Mouse (Mus musculus) megakaryocyte, embryonic 14.5 days (primary cell): ENCODE data around the gene Lrp5. TPM values are rescaled to one million over a fixed set of nuclear protein-coding genes. Genes with fewer than 3 reads are reported as not detected.
A peak's percentile ranks its signal among the peaks of the same experiment; 100 is the strongest.

Source experiments
- H3K27me3 ChIP-seq: replicated peaks from 2 replicates; pipeline ENCODE3; 2012; ENCODE audit warnings: inconsistent platforms
- H3K36me3 ChIP-seq: replicated peaks from 2 replicates; pipeline ENCODE3; 2012; ENCODE audit warnings: low read length, inconsistent platforms, mixed read lengths
- H3K4me1 ChIP-seq: 2 replicates; pipeline ENCODE4 v1.6.1; 2012; ENCODE audit warnings: inconsistent platforms
- H3K4me3 ChIP-seq: replicated peaks from 2 replicates; pipeline ENCODE3; 2012; ENCODE audit warnings: moderate library complexity, mild to moderate bottlenecking, inconsistent platforms
- H3K9me3 ChIP-seq: 2 replicates; pipeline ENCODE4 v1.6.1; 2012; ENCODE audit warnings: inconsistent platforms
- FLI1 ChIP-seq: IDR thresholded peaks from 2 replicates; pipeline ENCODE4 v1.6.1; 2012; ENCODE audit warnings: low read length, inconsistent platforms, mixed read lengths
- GATA1 ChIP-seq: IDR thresholded peaks from 3 replicates; pipeline ENCODE4 v1.6.1; 2012; ENCODE audit warnings: mixed read lengths, low read length, inconsistent platforms, borderline replicate concordance
- polyA plus RNA-seq: library from polyadenylated mRNA; stranded (reverse); fragments of >175 nt; gene quantifications from 2 replicates; pipeline ENCODE4 v1.2.3, GENCODE M21; 2012; ENCODE audit warnings: low replicate concordance; ENCODE audit not compliant: insufficient read depth

Gene Lrp5
- polyA plus RNA-seq, 1 experiment, result 18.0 TPM

DNA sequence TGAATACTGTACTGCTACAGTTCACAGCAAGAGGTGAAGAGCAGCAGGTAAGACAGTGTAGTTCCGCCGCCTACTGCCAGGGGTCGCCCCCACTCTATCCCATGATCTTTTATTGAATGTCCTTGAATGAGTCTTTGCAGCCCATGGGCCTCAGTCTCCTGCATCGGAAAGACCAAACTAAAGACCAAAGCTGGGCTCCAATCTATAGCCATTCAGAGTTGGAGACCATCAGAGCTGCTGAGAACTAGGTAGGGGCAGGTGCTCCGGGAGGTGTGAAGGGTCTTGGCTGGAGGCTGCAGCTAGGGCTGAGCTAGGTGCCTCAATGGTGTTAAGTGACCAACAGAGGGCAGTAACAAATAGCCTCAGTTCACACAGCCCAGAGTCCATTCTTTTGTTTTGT lies 62.5 kb downstream of the Lrp5 start:
- Histone ChIP-seq H3K36me3 (peaks cover 42% of the 10 kb centered on the region), H3K27me3 (peaks cover 8% of the 10 kb centered on the region), H3K4me3 (no peak overlapping the region), H3K9me3 (peaks cover 7% of the 10 kb centered on the region), H3K4me1 (no peaks in the 10 kb centered on the region; the same call in 1 of the 2 replicates)
- no peak for TF ChIP-seq FLI1
- TF ChIP-seq GATA1, result no peak

DNA sequence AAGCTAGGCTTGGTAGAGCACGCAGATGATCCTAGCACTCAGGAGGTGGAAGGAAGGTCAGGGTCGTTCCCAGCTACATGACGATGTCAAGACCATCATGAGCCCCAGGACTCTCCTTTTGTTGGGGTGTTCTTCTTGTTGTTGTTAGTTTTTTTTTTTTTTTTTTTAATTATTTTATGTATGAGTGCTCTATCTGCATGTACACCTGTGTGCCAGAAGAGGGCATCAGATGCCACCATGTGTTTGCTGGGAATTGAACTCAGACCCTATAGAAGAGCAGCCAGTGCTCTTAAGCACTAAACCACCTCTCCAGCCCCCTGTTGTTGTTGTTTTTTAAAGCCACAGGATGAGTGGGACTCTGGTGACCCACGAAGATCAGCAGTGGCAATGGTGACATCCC lies 63.1 kb downstream of the Lrp5 start:
- H3K36me3 ChIP-seq, result peaks cover 37% of the 10 kb centered on the region
- TF ChIP-seq GATA1, result no peak
- H3K27me3 ChIP-seq, result peaks cover 6% of the 10 kb centered on the region
- no peaks in the 10 kb centered on the region; the same call in 1 of the 2 replicates for H3K4me1 ChIP-seq
- no peak overlapping the region for H3K4me3 ChIP-seq
- H3K9me3 ChIP-seq, result peaks cover 7% of the 10 kb centered on the region

DNA sequence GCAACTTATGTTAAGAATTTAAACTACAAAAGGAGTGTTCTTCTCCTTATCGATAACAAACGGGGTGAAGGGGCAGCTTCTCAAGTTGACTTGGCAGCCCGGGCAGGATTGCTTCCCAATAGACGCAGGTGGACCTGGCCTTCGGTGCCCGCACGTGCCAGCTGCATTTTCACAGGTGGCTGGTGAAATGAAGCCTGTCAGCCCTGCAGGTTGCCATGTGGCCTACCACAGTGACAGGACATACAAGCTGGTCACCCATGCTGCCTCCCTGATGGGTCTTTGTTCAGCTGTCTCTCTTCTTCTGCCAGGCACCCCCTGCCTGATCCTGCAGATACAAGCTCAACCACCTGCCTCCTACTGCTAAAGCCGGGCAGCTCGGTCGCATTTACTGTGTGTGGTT lies 65.5 kb downstream of the Lrp5 start:
- Histone ChIP-seq H3K9me3 (peaks cover 7% of the 10 kb centered on the region), H3K4me1 (no peaks in the 10 kb centered on the region; the same call in 1 of the 2 replicates), H3K27me3 (peaks cover 7% of the 10 kb centered on the region), H3K4me3 (no peak overlapping the region), H3K36me3 (peaks cover 37% of the 10 kb centered on the region)
- TF ChIP-seq GATA1, result no peak
- TF ChIP-seq FLI1, result no peak

DNA sequence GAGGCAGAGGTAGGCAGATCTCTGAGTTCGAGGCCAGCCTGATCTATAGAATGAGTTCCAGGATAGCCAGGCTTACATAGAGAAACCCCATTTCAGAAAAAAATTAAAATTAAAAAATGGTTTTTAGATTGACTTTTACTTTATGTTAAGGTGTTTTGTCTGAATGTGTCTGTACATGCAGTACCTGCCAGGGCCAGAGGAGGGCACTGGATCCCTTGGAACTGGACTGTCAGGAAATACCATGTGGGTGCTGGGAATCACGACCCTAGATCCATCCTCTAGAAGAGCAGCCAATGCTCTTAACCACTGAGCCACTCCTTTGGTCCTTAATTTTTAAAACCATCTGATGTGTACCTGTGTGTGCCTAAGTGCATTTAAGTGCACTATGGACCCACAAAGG lies 67.0 kb downstream of the Lrp5 start:
- Histone ChIP-seq H3K27me3 (peaks cover 2% of the 10 kb centered on the region), H3K4me1 (no peaks in the 10 kb centered on the region; the same call in 1 of the 2 replicates), H3K9me3 (peaks cover 7% of the 10 kb centered on the region), H3K4me3 (no peak overlapping the region), H3K36me3 (peaks cover 51% of the 10 kb centered on the region)
- TF ChIP-seq GATA1 (no peak), FLI1 (no peak)

DNA sequence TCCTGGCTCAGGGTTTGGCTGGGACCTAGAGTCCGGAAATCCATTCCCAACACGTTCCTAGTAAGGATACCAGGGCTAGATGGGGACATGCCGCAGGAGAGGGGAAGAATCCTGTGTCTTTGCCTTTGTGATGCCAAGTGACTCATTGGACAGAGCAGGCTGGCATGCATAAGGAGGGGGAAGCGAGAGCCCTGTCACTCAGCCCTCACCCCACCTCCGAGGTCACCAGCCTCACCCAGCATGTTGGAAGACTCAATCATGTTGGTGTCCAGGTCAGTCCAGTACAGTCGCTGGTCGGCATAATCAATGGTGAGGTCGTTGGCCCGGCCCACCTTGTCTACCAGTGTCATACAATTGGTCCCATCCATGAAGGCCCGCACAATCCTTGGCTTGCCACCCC lies 72.4 kb downstream of the Lrp5 start:
- Histone ChIP-seq H3K9me3 (no peaks in the 10 kb centered on the region), H3K4me3 (no peak overlapping the region), H3K4me1 (no peaks in the 10 kb centered on the region), H3K36me3 (peaks cover 48% of the 10 kb centered on the region), H3K27me3 (peaks cover 6% of the 10 kb centered on the region)
- TF ChIP-seq GATA1, result no peak
- TF ChIP-seq FLI1, result no peak

DNA sequence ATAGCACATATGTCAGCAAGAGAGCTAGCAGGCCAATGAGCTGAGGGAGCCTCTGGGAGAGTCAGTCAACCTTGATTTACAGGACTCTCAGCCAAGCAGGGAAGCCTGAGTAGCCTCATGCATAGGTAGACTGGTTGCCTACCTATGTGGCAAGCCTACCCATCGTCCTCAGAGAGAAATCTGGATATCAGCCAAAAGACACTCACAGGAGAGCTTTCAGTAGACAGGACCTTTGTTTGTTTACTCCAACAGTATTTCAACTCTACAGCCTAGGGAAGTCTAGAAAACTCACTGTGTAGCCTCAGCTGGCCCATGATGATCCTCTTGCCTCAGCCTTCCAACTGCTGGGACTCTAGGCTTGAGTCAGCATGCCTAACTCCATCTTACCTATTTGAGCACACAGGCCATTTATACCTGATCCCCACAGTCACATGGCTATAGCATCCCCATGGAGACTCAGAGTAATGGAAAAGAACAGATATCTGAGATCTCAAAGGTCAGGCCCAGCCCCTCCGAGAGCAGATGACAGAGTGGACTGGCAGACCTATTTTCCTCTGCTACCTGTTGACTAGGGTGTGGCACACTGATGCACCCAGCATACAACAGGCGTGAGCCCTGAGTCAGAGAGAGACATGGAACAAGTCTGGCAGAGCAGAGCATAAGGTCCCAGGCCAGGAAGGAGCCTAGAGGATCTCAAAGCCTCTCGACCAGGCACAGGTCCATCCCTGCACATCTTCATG lies 73.7 kb downstream of the Lrp5 start:
- Histone ChIP-seq H3K36me3 (peaks cover 43% of the 10 kb centered on the region), H3K4me1 (peaks cover 5% of the 10 kb centered on the region), H3K4me3 (no peak overlapping the region), H3K9me3 (no peaks in the 10 kb centered on the region), H3K27me3 (peaks cover 9% of the 10 kb centered on the region)
- TF ChIP-seq GATA1, result no peak
- no peak for TF ChIP-seq FLI1

DNA sequence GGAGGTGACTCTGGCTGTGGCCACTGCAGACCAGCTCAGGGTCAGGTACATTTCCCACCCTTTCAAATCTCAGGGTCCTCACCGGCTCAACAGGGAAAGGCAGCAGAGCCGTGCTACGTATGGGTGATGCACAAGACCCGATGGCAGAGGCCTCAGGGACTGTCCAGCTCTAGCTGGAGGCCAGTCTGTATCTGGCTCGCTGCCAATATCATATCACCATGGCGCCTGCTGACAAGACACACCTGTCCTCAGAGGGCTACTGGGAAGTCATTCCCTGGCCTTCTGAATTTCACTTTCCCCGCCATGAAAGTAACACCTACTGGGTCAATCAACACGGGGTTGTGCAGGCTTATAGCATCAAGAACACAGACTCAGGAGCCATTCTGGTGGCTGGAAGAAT lies 74.6 kb downstream of the Lrp5 start:
- H3K36me3 ChIP-seq, result peaks cover 42% of the 10 kb centered on the region
- no peak for TF ChIP-seq GATA1
- no peak for TF ChIP-seq FLI1

DNA sequence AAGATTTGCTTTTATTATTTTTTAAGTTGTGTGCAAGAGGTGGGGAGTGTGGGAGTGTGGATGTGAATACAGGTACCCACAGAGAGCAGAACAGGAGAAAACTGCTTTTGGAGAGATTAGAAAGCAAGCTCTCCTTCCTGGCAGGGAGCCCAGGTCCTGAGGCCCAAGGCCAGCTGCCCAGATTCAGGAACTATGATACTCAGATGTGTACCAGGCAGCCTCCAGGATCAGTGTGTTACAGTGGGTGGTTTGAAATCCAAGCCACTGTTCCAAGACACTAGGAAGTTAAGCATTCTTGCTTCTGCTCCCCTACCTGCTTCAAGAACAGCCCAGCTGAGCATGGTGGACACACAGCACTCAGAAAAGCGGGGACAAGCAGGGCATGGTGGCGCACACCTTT lies 75.5 kb downstream of the Lrp5 start:
- Histone ChIP-seq H3K9me3 (no peaks in the 10 kb centered on the region), H3K4me1 (peaks cover 13% of the 10 kb centered on the region), H3K4me3 (no peak overlapping the region), H3K36me3 (peaks cover 43% of the 10 kb centered on the region), H3K27me3 (peaks cover 10% of the 10 kb centered on the region)
- TF ChIP-seq FLI1 (no peak), GATA1 (no peak)

More for the DNA sequence above, 74.6 kb downstream of the Lrp5 start:
- Histone ChIP-seq H3K27me3 (peaks cover 8% of the 10 kb centered on the region), H3K4me1 (peaks cover 13% of the 10 kb centered on the region), H3K4me3 (no peak overlapping the region), H3K9me3 (no peaks in the 10 kb centered on the region)

DNA sequence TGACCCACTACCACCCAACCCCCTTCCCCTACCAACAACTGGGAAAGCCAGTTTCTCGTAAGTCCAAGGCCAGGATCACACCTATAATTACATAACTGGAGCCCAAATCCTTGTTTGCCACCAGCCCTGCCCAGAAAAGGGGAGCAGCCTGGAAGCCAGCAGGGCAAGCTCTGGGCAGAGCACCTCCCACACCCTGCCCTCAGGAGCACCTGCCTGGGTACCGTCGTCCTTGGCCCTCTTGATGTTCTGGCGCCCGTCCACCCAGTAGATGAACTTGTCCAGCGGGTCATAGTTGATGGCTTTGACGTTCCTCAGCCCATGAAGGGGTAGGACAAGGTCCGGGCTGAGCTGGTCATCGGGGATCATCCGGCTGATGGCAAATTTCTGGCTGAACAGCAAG lies 76.5 kb downstream of the Lrp5 start:
- TF ChIP-seq GATA1 (no peak), FLI1 (no peak)
- Histone ChIP-seq H3K36me3 (peaks cover 41% of the 10 kb centered on the region), H3K27me3 (peaks cover 17% of the 10 kb centered on the region), H3K4me1 (peaks cover 13% of the 10 kb centered on the region), H3K9me3 (no peaks in the 10 kb centered on the region), H3K4me3 (no peak overlapping the region)

DNA sequence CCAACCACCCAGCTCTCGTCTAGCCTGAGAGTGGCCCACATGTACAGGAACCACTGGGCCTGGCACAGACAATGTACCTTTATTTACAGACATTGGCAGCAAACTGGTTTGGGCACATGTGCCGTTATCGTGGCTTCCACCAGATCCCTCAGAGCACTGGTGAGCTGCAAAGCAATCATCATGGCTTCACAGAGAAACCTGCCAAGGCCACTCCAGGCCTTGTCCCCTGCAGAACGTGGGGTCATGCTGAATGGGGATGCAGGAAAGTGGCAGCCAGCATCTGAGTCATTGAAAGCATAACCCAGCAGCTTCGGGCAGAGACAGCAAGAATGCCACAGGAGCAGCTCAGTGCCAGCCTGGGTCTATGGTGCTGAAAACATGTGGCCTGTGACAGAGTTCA lies 92.0 kb downstream of the Lrp5 start:
- Histone ChIP-seq H3K27me3 (peaks cover 8% of the 10 kb centered on the region), H3K36me3 (peaks cover 63% of the 10 kb centered on the region), H3K4me3 (peak overlapping the region; percentile 10), H3K4me1 (peaks cover 38% of the 10 kb centered on the region), H3K9me3 (peaks cover 5% of the 10 kb centered on the region; the same call in 1 of the 2 replicates)
- no peak for TF ChIP-seq FLI1
- TF ChIP-seq GATA1, result no peak
